Mouse (Mus musculus) intestine, embryonic 16.5 days (tissue): ENCODE results near the gene Evi2. TPM values are rescaled to one million over a fixed set of nuclear protein-coding genes. Genes with fewer than 3 reads are reported as not detected.

Experiments
- ATAC-seq: fragments of 200-750 bp; cut with Nextera tagmentation; 2 replicates; pipeline ENCODE4 v1.8.0; 2017; ENCODE audit warnings: moderate TSS enrichment, moderate library complexity
- H3K27ac ChIP-seq: fragments of 300-500 bp; sonication (generic); 2 replicates; pipeline ENCODE4 v1.5.1; 2014; ENCODE audit warnings: mild to moderate bottlenecking, low read length
- H3K27me3 ChIP-seq: fragments of 300-500 bp; sonication (generic); replicated peaks from 2 replicates; pipeline ENCODE4 v1.6.1; 2014; ENCODE audit warnings: low read length, control low read depth, mixed read lengths; ENCODE audit not compliant: control insufficient read depth, insufficient read depth
- H3K36me3 ChIP-seq: fragments of 300-500 bp; sonication (generic); 2 replicates; pipeline ENCODE4 v1.6.1; 2014; ENCODE audit warnings: low read length, control low read depth; ENCODE audit not compliant: control insufficient read depth, insufficient read depth
- H3K4me1 ChIP-seq: fragments of 300-500 bp; sonication (generic); 2 replicates; pipeline ENCODE4 v1.6.1; 2014; ENCODE audit warnings: low read length, control low read depth, mixed read lengths; ENCODE audit not compliant: control insufficient read depth, insufficient read depth
- H3K4me2 ChIP-seq: fragments of 300-500 bp; sonication (generic); 2 replicates; pipeline ENCODE4 v1.6.1; 2014; ENCODE audit warnings: low read depth, low read length, control low read depth
- H3K4me3 ChIP-seq: fragments of 300-500 bp; sonication (generic); 2 replicates; pipeline ENCODE4 v1.5.1; 2014; ENCODE audit warnings: mild to moderate bottlenecking, low read length
- H3K9ac ChIP-seq: fragments of 300-500 bp; sonication (generic); 2 replicates; pipeline ENCODE4 v1.6.1; 2014; ENCODE audit warnings: low read depth, low read length
- H3K9me3 ChIP-seq: fragments of 300-500 bp; sonication (generic); 2 replicates; pipeline ENCODE4 v1.6.1; 2016; ENCODE audit warnings: low read length, control low read depth; ENCODE audit not compliant: control insufficient read depth
- WGBS: fragments of 180-500 bp; shearing (Covaris S2); extraction: QIAGEN DNeasy Blood & Tissue Kit; methylation state at CpG from one replicate; pipeline ENCODE4 v1.1.7; 2014; 5-methylcytosine and 5-hydroxymethylcytosine counted together
- polyA plus RNA-seq: library from polyadenylated mRNA; unstranded; fragments of >200 nt; fragmentation: Nextera tagmentation; extraction: Ambion mirVana; gene quantifications from 2 replicates; pipeline ENCODE4 v1.2.1, GENCODE M21; 2015

Gene Evi2
- polyA plus RNA-seq, 1 experiment from 2014 or later, result 0.50 TPM

- no peak overlapping the region for H3K27ac ChIP-seq
- H3K36me3 ChIP-seq, result no peaks in the 10 kb centered on the region; the same call in 1 of the 2 replicates
- ATAC-seq, result no peak
- H3K9me3 ChIP-seq, result no peaks in the 10 kb centered on the region
- H3K4me2 ChIP-seq, result no peak overlapping the region
- WGBS, result 80% methylated on average over 3 of the region's 3 CpGs
- H3K4me1 ChIP-seq, result no peaks in the 10 kb centered on the region
- no peaks in the 10 kb centered on the region for H3K27me3 ChIP-seq
- H3K4me3 ChIP-seq, result no peak overlapping the region
- no peak overlapping the region for H3K9ac ChIP-seq
These were observed 1.8 kb downstream of the Evi2 start for GRCm38 (mm10) chr11:79528601-79529000.

GRCm38 (mm10) chr11:79527739-79528384 is 2.5 kb downstream of the Evi2 start:
- H3K36me3 ChIP-seq, result no peaks in the 10 kb centered on the region; the same call in 1 of the 2 replicates
- H3K4me3 ChIP-seq, result no peak overlapping the region
- no peaks in the 10 kb centered on the region for H3K9me3 ChIP-seq
- 82% methylated on average over 5 of the region's 5 CpGs for WGBS
- H3K4me1 ChIP-seq, result no peaks in the 10 kb centered on the region
- H3K27me3 ChIP-seq, result no peaks in the 10 kb centered on the region
- H3K27ac ChIP-seq, result no peak overlapping the region
- no peak overlapping the region for H3K9ac ChIP-seq
- no peak overlapping the region for H3K4me2 ChIP-seq
- no peak for ATAC-seq

GRCm38 (mm10) chr11:79527015-79527738 is 3.2 kb downstream of the Evi2 start:
- peak overlapping the region; percentile 41; the same call in 1 of the 2 replicates for H3K27ac ChIP-seq
- ATAC-seq, result no peak
- no peak overlapping the region for H3K4me2 ChIP-seq
- no peaks in the 10 kb centered on the region for H3K9me3 ChIP-seq
- H3K9ac ChIP-seq, result no peak overlapping the region
- H3K36me3 ChIP-seq, result no peaks in the 10 kb centered on the region; the same call in 1 of the 2 replicates
- H3K27me3 ChIP-seq, result no peaks in the 10 kb centered on the region
- H3K4me1 ChIP-seq, result no peaks in the 10 kb centered on the region
- 69% methylated on average over 15 of the region's 15 CpGs for WGBS
- no peak overlapping the region for H3K4me3 ChIP-seq

GRCm38 (mm10) chr11:79526549-79526948 is 3.8 kb downstream of the Evi2 start:
- Histone ChIP-seq H3K4me3 (no peak overlapping the region), H3K36me3 (no peaks in the 10 kb centered on the region; the same call in 1 of the 2 replicates), H3K4me1 (no peaks in the 10 kb centered on the region), H3K9me3 (no peaks in the 10 kb centered on the region), H3K9ac (no peak overlapping the region), H3K27me3 (no peaks in the 10 kb centered on the region), H3K4me2 (no peak overlapping the region), H3K27ac (peak overlapping the region; percentile 41; the same call in 1 of the 2 replicates)
- WGBS, result 84% methylated on average over 3 of the region's 3 CpGs
- no peak for ATAC-seq

- no peak overlapping the region for H3K4me3 ChIP-seq
- no peaks in the 10 kb centered on the region; the same call in 1 of the 2 replicates for H3K36me3 ChIP-seq
- H3K27me3 ChIP-seq, result no peaks in the 10 kb centered on the region
- 74% methylated on average over 1 of the region's 1 CpGs for WGBS
- no peaks in the 10 kb centered on the region for H3K9me3 ChIP-seq
- no peaks in the 10 kb centered on the region for H3K4me1 ChIP-seq
- no peak for ATAC-seq
- H3K27ac ChIP-seq, result no peak overlapping the region
- H3K4me2 ChIP-seq, result no peak overlapping the region
- H3K9ac ChIP-seq, result no peak overlapping the region
These were observed 6.1 kb downstream of the Evi2 start for GRCm38 (mm10) chr11:79524310-79524575.

- no peak within 1 kb of the TSS for H3K4me3 ChIP-seq
- no peaks in the 10 kb centered on the region for H3K27me3 ChIP-seq
- no peaks in the 10 kb centered on the region for H3K9me3 ChIP-seq
- H3K9ac ChIP-seq, result no peak within 1 kb of the TSS
- no peak for ATAC-seq
- H3K27ac ChIP-seq, result no peak within 1 kb of the TSS
- no peak within 1 kb of the TSS for H3K4me2 ChIP-seq
- H3K4me1 ChIP-seq, result no peaks in the 10 kb centered on the region
- 69% methylated on average over 10 of the region's 10 CpGs for WGBS
- H3K36me3 ChIP-seq, result no peaks in the 10 kb centered on the region; the same call in 1 of the 2 replicates
These were observed 6.7 kb downstream of the Evi2 start, which contains the start of gene Evi2b for GRCm38 (mm10) chr11:79523560-79524309. TSS of gene Evi2b (minus strand) at chr11:79523762.

GRCm38 (mm10) chr11:79522944-79523343 is 7.4 kb downstream of the Evi2 start:
- no peak for ATAC-seq
- no peak overlapping the region for H3K27ac ChIP-seq
- H3K4me2 ChIP-seq, result no peak overlapping the region
- H3K9ac ChIP-seq, result no peak overlapping the region
- no peaks in the 10 kb centered on the region for H3K9me3 ChIP-seq
- no peak overlapping the region for H3K4me3 ChIP-seq
- H3K4me1 ChIP-seq, result no peaks in the 10 kb centered on the region
- WGBS, result 67% methylated on average over 1 of the region's 1 CpGs
- no peaks in the 10 kb centered on the region for H3K27me3 ChIP-seq
- no peaks in the 10 kb centered on the region; the same call in 1 of the 2 replicates for H3K36me3 ChIP-seq

GRCm38 (mm10) chr11:79521930-79522329 is 8.5 kb downstream of the Evi2 start:
- H3K27ac ChIP-seq, result no peak overlapping the region
- H3K9ac ChIP-seq, result no peak overlapping the region
- H3K36me3 ChIP-seq, result no peaks in the 10 kb centered on the region
- H3K9me3 ChIP-seq, result no peaks in the 10 kb centered on the region
- H3K4me1 ChIP-seq, result no peaks in the 10 kb centered on the region
- no peak overlapping the region for H3K4me3 ChIP-seq
- H3K27me3 ChIP-seq, result no peaks in the 10 kb centered on the region
- no peak overlapping the region for H3K4me2 ChIP-seq
- no peak for ATAC-seq

- Histone ChIP-seq H3K4me3 (no peak overlapping the region), H3K4me2 (no peak overlapping the region), H3K27ac (no peak overlapping the region), H3K4me1 (no peaks in the 10 kb centered on the region), H3K36me3 (no peaks in the 10 kb centered on the region), H3K9ac (no peak overlapping the region), H3K27me3 (no peaks in the 10 kb centered on the region), H3K9me3 (no peaks in the 10 kb centered on the region)
- no peak for ATAC-seq
These were observed 9.6 kb downstream of the Evi2 start for GRCm38 (mm10) chr11:79520772-79521171.
